20 mouse cellular contexts compared by ENCODE assay signal in the genomic region with DNA sequence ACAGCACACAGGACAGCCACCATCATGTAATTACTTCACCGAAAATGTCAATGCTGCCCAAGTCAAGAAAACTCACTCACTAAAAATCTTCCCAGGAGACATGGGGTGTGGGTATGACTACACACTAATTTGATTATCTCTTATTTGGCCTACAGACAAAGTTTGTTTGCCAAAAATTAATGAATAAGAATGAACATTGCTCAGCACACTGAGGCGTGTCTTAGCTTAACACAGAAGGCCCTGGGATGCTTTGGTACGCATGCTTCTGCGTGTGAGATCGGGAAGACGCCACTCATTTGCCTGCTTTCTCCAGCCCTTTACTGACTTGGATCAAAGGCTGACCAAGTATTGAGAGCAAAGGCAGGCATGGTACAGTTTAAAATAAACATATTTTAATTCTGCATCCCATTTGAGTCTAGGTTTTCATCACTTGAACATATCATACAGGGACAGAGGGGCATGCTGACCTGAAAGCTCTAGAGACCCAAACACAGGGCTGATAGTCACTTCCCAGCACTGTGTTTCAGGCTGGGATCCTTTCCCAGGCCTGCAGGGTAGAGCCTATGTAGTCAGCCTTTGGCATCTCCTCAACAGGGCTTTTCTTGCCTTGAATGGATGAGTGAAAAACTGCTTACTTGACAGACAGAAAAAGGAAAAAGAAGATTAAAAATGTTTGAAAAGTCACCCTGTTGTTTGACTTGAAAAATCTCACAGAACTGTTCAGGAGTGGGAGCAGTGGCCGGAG. TPM values are rescaled to one million over a fixed set of nuclear protein-coding genes. Genes with fewer than 3 reads are reported as not detected.
DNase-seq lines count a peak whose midpoint lies in the region; ATAC-seq and TF ChIP-seq lines count a peak whose summit lies in the region.
"Had no signal": no experiment of that assay in that cellular context is flagged by ENCODE, and none has a peak within 500 bp of the region (broad histone marks: within the 10 kb centered on the region; RNA-seq: fewer than 3 reads in every experiment).

No protein-coding gene starts in this region.

- H3K4me1 ChIP-seq in heart, adult 2 months (ENCODE audit: control insufficient read depth, insufficient read depth, low read length) = no peaks in the 10 kb centered on the region
- H3K4me1 ChIP-seq: embryonic facial prominence, embryonic 15.5 days; limb, embryonic 13.5 days; midbrain, embryonic 15.5 days; stomach, embryonic 15.5 days had no signal

- no peak for TF ChIP-seq CTCF in heart, adult 2 months (IDR thresholded peaks at IDR 0.05)

- no peak overlapping the region for H3K27ac ChIP-seq in heart, adult 2 months
- H3K27ac ChIP-seq: embryonic facial prominence, embryonic 15.5 days; limb, embryonic 13.5 days; liver, embryonic 14.5 days; midbrain, embryonic 15.5 days; stomach, embryonic 15.5 days had no signal

- intact Hi-C loops in heart, adult 2 months (cut with DNase I) = no loop called here

- no peaks in the 10 kb centered on the region for H3K36me3 ChIP-seq in heart, adult 2 months (ENCODE audit: control insufficient read depth, insufficient read depth, low read length)
- H3K36me3 ChIP-seq: embryonic facial prominence, embryonic 15.5 days; G1E; limb, embryonic 13.5 days; midbrain, embryonic 15.5 days; stomach, embryonic 15.5 days had no signal

- no peaks in the 10 kb centered on the region for H3K79me2 ChIP-seq in heart, adult 2 months (replicated peaks; ENCODE audit: control insufficient read depth, insufficient read depth, low read length)

- WGBS in heart, adult 2 months = 75% methylated on average over 7 of the region's 7 CpGs

- no peak overlapping the region for H3K4me3 ChIP-seq in heart, adult 2 months
- H3K4me3 ChIP-seq: embryonic facial prominence, embryonic 15.5 days; limb, embryonic 13.5 days; midbrain, embryonic 15.5 days; stomach, embryonic 15.5 days had no signal

- no peak overlapping the region for H3K9ac ChIP-seq in heart, adult 2 months (ENCODE audit: low read depth, low read length)
- H3K9ac ChIP-seq: embryonic facial prominence, embryonic 15.5 days; limb, embryonic 13.5 days; liver, embryonic 14.5 days; midbrain, embryonic 15.5 days; stomach, embryonic 15.5 days had no signal

- no peak for ATAC-seq in granulocyte monocyte progenitor cell, adult 5-6 weeks (replicated peaks; ENCODE audit: poor library complexity, severe bottlenecking)
- ATAC-seq: CD4-positive, CD25-positive, alpha-beta regulatory T cell, adult 4 months; lung, postnatal 0 days; midbrain, embryonic 15.5 days had no signal

- H3K27me3 ChIP-seq in heart, adult 2 months (ENCODE audit: control insufficient read depth, insufficient read depth, low read length) = no peaks in the 10 kb centered on the region
- H3K27me3 ChIP-seq: embryonic facial prominence, embryonic 15.5 days; limb, embryonic 13.5 days; midbrain, embryonic 15.5 days; stomach, embryonic 15.5 days had no signal

- no peak for TF ChIP-seq POLR2A in heart, adult 2 months (IDR thresholded peaks at IDR 0.05; ENCODE audit: insufficient read depth, low read depth, low read length)

- DNase-seq in heart, adult 9 months (ENCODE audit: low spot score in 2 of 2) = peak; percentile 12 to 14
- DNase-seq in heart, adult 2 months = no peak
- DNase-seq in MN1 (ENCODE audit: low spot score) (peak; percentile 20), NIH3T3 (ENCODE audit: low read depth) (peak; percentile 82)
- peak; percentile 51 for DNase-seq in cerebellum, postnatal 10 days
- no peak for DNase-seq in retina, postnatal 1 day
- DNase-seq: adrenal gland, postnatal 36 days; embryo, embryonic 11 days; kidney, adult 18-20 months; kidney, postnatal 25 days; right cerebral cortex, adult 18-20 months had no signal

- no peak for TF ChIP-seq EP300 in heart, adult 2 months (IDR thresholded peaks at IDR 0.05; ENCODE audit: insufficient read depth, low read depth, low read length)

RNA-seq across cellular contexts. Expression of gene St3gal5, which starts 53.3 kb away (rescaled TPM):
- total RNA-seq in heart, adult 2 months (2021) = 10 to 100 TPM; 67.6 to 78.4 TPM
- polyA plus RNA-seq in heart, adult 2 months (2012; rRNA removed) = 39.7 and 50.8 TPM in 2 replicates
- total RNA-seq in granulocyte monocyte progenitor cell, adult 5-6 weeks (2014; fragmentation: Nextera tagmentation) = 2.6 TPM in 1 of 2 replicates, not detected in the other
- total RNA-seq in granulocyte monocyte progenitor cell, adult 5-6 weeks (2017) = 10.9 and 11.0 TPM in 2 replicates

Comparison
In these comparisons a context has a peak if more than half of its experiments do, and no peak if none do; other contexts are left out.
1. DNase-seq: peak in heart, adult 9 months (2 of 2), MN1 (single experiment), NIH3T3 (single experiment) and cerebellum, postnatal 10 days (2 of 2); none in heart, adult 2 months (0 of 2) and retina, postnatal 1 day (single experiment).
2. RNA of gene St3gal5, which starts 53.3 kb away (total RNA-seq): 67.6 to 78.4 TPM in heart, adult 2 months; 2.6 to 11.0 TPM in granulocyte monocyte progenitor cell, adult 5-6 weeks; every median in the first group is over 4 times any median in the second.